Mouse (Mus musculus): ENCODE results near the gene Sh2d4b. TPM values are rescaled to one million over a fixed set of nuclear protein-coding genes. Genes with fewer than 3 reads are reported as not detected.
A peak's percentile ranks its signal among the peaks of the same experiment; 100 is the strongest.

Sh2d4b gene
- total RNA-seq, 2 experiments from 2014 or later: 2.0 to 2.1 TPM

GRCm38 (mm10) chr14:40897916-40898315, 4.8 kb upstream of the Sh2d4b start:
- no peak for DNase-seq (ENCODE audit: low spot score in 2 of 2)
- no peak for TF ChIP-seq CTCF (conservative IDR thresholded peaks at IDR 0.05)
- H3K4me3 ChIP-seq: no peak overlapping the region
- no peak overlapping the region for H3K27ac ChIP-seq

- H3K27ac ChIP-seq: no peak overlapping the region
- no peak overlapping the region for H3K4me3 ChIP-seq
- no peak for DNase-seq (ENCODE audit: low spot score in 2 of 2)
- TF ChIP-seq CTCF (conservative IDR thresholded peaks at IDR 0.05): no peak
These were observed 2.6 kb upstream of the Sh2d4b start for GRCm38 (mm10) chr14:40895681-40896080.

- H3K4me3 ChIP-seq: peak overlapping the region; percentile 46
- TF ChIP-seq CTCF (conservative IDR thresholded peaks at IDR 0.05): peak; percentile 98
- peak; percentile 74 to 88 for DNase-seq (ENCODE audit: low spot score in 2 of 2)
- H3K27ac ChIP-seq: no peak overlapping the region
These were observed 1.6 kb upstream of the Sh2d4b start for GRCm38 (mm10) chr14:40894576-40895247.

- no peak for TF ChIP-seq CTCF (conservative IDR thresholded peaks at IDR 0.05)
- DNase-seq (ENCODE audit: low spot score in 2 of 2): no peak
- no peak overlapping the region for H3K27ac ChIP-seq
- no peak overlapping the region for H3K4me3 ChIP-seq
These were observed 818 bp upstream of the Sh2d4b start for GRCm38 (mm10) chr14:40893884-40894283.

GRCm38 (mm10) chr14:40892326-40892825, 690 bp downstream of the Sh2d4b start:
- H3K27ac ChIP-seq: no peak overlapping the region
- no peak for TF ChIP-seq CTCF (conservative IDR thresholded peaks at IDR 0.05)

GRCm38 (mm10) chr14:40891506-40891905, 1.6 kb downstream of the Sh2d4b start:
- DNase-seq (ENCODE audit: low spot score in 2 of 2): no peak
- no peak overlapping the region for H3K27ac ChIP-seq
- no peak overlapping the region for H3K4me3 ChIP-seq
- TF ChIP-seq CTCF (conservative IDR thresholded peaks at IDR 0.05): no peak

More at GRCm38 (mm10) chr14:40892326-40892825, 690 bp downstream of the Sh2d4b start:
- no peak for DNase-seq (ENCODE audit: low spot score in 2 of 2)
- H3K4me3 ChIP-seq: no peak overlapping the region

GRCm38 (mm10) chr14:40889704-40890103, 3.4 kb downstream of the Sh2d4b start:
- Histone ChIP-seq H3K4me3 (no peak overlapping the region), H3K27ac (no peak overlapping the region)
- no peak for DNase-seq (ENCODE audit: low spot score in 2 of 2)
- no peak for TF ChIP-seq CTCF (conservative IDR thresholded peaks at IDR 0.05)

- H3K4me3 ChIP-seq: no peak overlapping the region
- DNase-seq (ENCODE audit: low spot score in 2 of 2): no peak
- no peak for TF ChIP-seq CTCF (conservative IDR thresholded peaks at IDR 0.05)
These were observed 3.9 kb downstream of the Sh2d4b start for GRCm38 (mm10) chr14:40889181-40889580.

GRCm38 (mm10) chr14:40886428-40887202, 6.5 kb downstream of the Sh2d4b start:
- DNase-seq (ENCODE audit: low spot score in 2 of 2): no peak
- Histone ChIP-seq H3K4me3 (no peak overlapping the region), H3K27ac (no peak overlapping the region)
- TF ChIP-seq CTCF (conservative IDR thresholded peaks at IDR 0.05): peak; percentile 77

More at GRCm38 (mm10) chr14:40889181-40889580, 3.9 kb downstream of the Sh2d4b start:
- H3K27ac ChIP-seq: no peak overlapping the region

- DNase-seq (ENCODE audit: low spot score in 2 of 2): no peak
- no peak overlapping the region for H3K4me3 ChIP-seq
- TF ChIP-seq CTCF (conservative IDR thresholded peaks at IDR 0.05): no peak
- no peak overlapping the region for H3K27ac ChIP-seq
These were observed 7.3 kb downstream of the Sh2d4b start for GRCm38 (mm10) chr14:40885752-40886151.

GRCm38 (mm10) chr14:40885225-40885624, 7.8 kb downstream of the Sh2d4b start:
- no peak for DNase-seq (ENCODE audit: low spot score in 2 of 2)
- no peak for TF ChIP-seq CTCF (conservative IDR thresholded peaks at IDR 0.05)
- no peak overlapping the region for H3K27ac ChIP-seq
- no peak overlapping the region for H3K4me3 ChIP-seq

- no peak for TF ChIP-seq CTCF (conservative IDR thresholded peaks at IDR 0.05)
- Histone ChIP-seq H3K4me3 (no peak overlapping the region), H3K27ac (no peak overlapping the region)
- no peak for DNase-seq (ENCODE audit: low spot score in 2 of 2)
These were observed 18.5 kb downstream of the Sh2d4b start for GRCm38 (mm10) chr14:40874565-40874964.

- Histone ChIP-seq H3K4me3 (no peak overlapping the region), H3K27ac (no peak overlapping the region)
- DNase-seq (ENCODE audit: low spot score in 2 of 2): no peak
- TF ChIP-seq CTCF (conservative IDR thresholded peaks at IDR 0.05): no peak
These were observed 19.1 kb downstream of the Sh2d4b start for GRCm38 (mm10) chr14:40873961-40874360.

All from layer of hippocampus, adult 2 months (tissue).